Comparison of ENCODE assay signal across 25 mouse cellular contexts in genomic region chr12:116142464-116142863, GRCm38 (mm10).
"Had no signal": no experiment of that assay in that cellular context is flagged by ENCODE, and none has a peak within 500 bp of the region (broad histone marks: within the 10 kb centered on the region; RNA-seq: fewer than 3 reads in every experiment).

No protein-coding gene starts in this region.

- H3K4me1 ChIP-seq: heart, embryonic 10.5 days; heart, embryonic 12.5 days; kidney, embryonic 15.5 days; limb, embryonic 10.5 days; limb, embryonic 12.5 days; liver, embryonic 12.5 days had no signal

- H3K27me3 ChIP-seq: heart, embryonic 12.5 days; hindbrain, embryonic 13.5 days; hindbrain, embryonic 15.5 days; kidney, embryonic 15.5 days; limb, embryonic 12.5 days; liver, embryonic 12.5 days had no signal

- ATAC-seq: hindbrain, postnatal 0 days; intestine, embryonic 16.5 days had no signal

- DNase-seq: gastrocnemius, postnatal 14 days; gastrocnemius, postnatal 36 days; heart, adult 18-20 months; heart, postnatal 10 days; heart, postnatal 36 days; kidney, adult 11 months; kidney, adult 2 months; kidney, adult 9 months; kidney, postnatal 14 days; kidney, postnatal 4 days; liver had no signal

- H3K27ac ChIP-seq: heart, embryonic 10.5 days; hindbrain, embryonic 13.5 days; hindbrain, embryonic 15.5 days; hindbrain, postnatal 0 days; kidney, embryonic 15.5 days; kidney, postnatal 0 days; layer of hippocampus, adult 2 months; left cerebral cortex, adult 2 months; limb, embryonic 10.5 days; limb, embryonic 12.5 days; liver, embryonic 12.5 days; liver, embryonic 14.5 days had no signal

- H3K9ac ChIP-seq: heart, embryonic 12.5 days; hindbrain, embryonic 13.5 days; hindbrain, embryonic 15.5 days; kidney, embryonic 15.5 days; limb, embryonic 12.5 days; liver, embryonic 12.5 days; liver, embryonic 14.5 days had no signal

- H3K4me3 ChIP-seq: heart, embryonic 10.5 days; heart, embryonic 12.5 days; hindbrain, embryonic 13.5 days; hindbrain, embryonic 15.5 days; kidney, embryonic 15.5 days; layer of hippocampus, adult 2 months; left cerebral cortex, adult 2 months; limb, embryonic 10.5 days; limb, embryonic 12.5 days; liver, embryonic 12.5 days had no signal

- H3K9me3 ChIP-seq: heart, embryonic 10.5 days; heart, embryonic 12.5 days; hindbrain, embryonic 13.5 days; hindbrain, embryonic 15.5 days; kidney, embryonic 15.5 days; limb, embryonic 10.5 days; limb, embryonic 12.5 days; liver, embryonic 12.5 days had no signal

- H3K36me3 ChIP-seq: heart, embryonic 10.5 days; heart, embryonic 12.5 days; hindbrain, embryonic 13.5 days; hindbrain, embryonic 15.5 days; kidney, embryonic 15.5 days; limb, embryonic 10.5 days; limb, embryonic 12.5 days; liver, embryonic 12.5 days had no signal
